Mouse (Mus musculus): ENCODE measurements around the gene Mtfr1l.

The Mtfr1l gene

GRCm38 (mm10) chr4:134534932-134535786 lies at the start of gene Mtfr1l:
Mtfr1l (minus strand) TSS chr4:134535387.
- peak; percentile 97 for DNase-seq (ENCODE audit: low read depth)

GRCm38 (mm10) chr4:134583513-134583912 lies 48.3 kb upstream of the Mtfr1l start:
- DNase-seq (ENCODE audit: low read depth): peak; percentile 62

- DNase-seq (ENCODE audit: low read depth): no peak
These were observed 46.2 kb upstream of the Mtfr1l start for GRCm38 (mm10) chr4:134581365-134581764.

GRCm38 (mm10) chr4:134580351-134581148 lies 45.4 kb upstream of the Mtfr1l start:
- no peak for DNase-seq (ENCODE audit: low read depth)

GRCm38 (mm10) chr4:134579620-134580019 lies 44.4 kb upstream of the Mtfr1l start:
- DNase-seq (ENCODE audit: low read depth): no peak

GRCm38 (mm10) chr4:134579212-134579611 lies 44.0 kb upstream of the Mtfr1l start:
- no peak for DNase-seq (ENCODE audit: low read depth)

GRCm38 (mm10) chr4:134578407-134578806 lies 43.2 kb upstream of the Mtfr1l start:
- no peak for DNase-seq (ENCODE audit: low read depth)

- DNase-seq (ENCODE audit: low read depth): no peak
These were observed 42.1 kb upstream of the Mtfr1l start for GRCm38 (mm10) chr4:134577281-134577680.

GRCm38 (mm10) chr4:134575486-134575885 lies 40.3 kb upstream of the Mtfr1l start:
- no peak for DNase-seq (ENCODE audit: low read depth)

GRCm38 (mm10) chr4:134572449-134573300 lies 37.5 kb upstream of the Mtfr1l start:
- no peak for DNase-seq (ENCODE audit: low read depth)

GRCm38 (mm10) chr4:134570704-134571451 lies 35.7 kb upstream of the Mtfr1l start:
- DNase-seq (ENCODE audit: low read depth): no peak

- no peak for DNase-seq (ENCODE audit: low read depth)
These were observed 34.6 kb upstream of the Mtfr1l start for GRCm38 (mm10) chr4:134569831-134570230.

GRCm38 (mm10) chr4:134569205-134569604 lies 34.0 kb upstream of the Mtfr1l start:
- DNase-seq (ENCODE audit: low read depth): peak; percentile 41

GRCm38 (mm10) chr4:134567377-134568226 lies 32.4 kb upstream of the Mtfr1l start:
- DNase-seq (ENCODE audit: low read depth): no peak

- DNase-seq (ENCODE audit: low read depth): no peak
These were observed 28.9 kb upstream of the Mtfr1l start for GRCm38 (mm10) chr4:134564093-134564492.

GRCm38 (mm10) chr4:134563624-134564023 lies 28.4 kb upstream of the Mtfr1l start:
- DNase-seq (ENCODE audit: low read depth): no peak

GRCm38 (mm10) chr4:134562014-134562413 lies 26.8 kb upstream of the Mtfr1l start:
- DNase-seq (ENCODE audit: low read depth): no peak

- DNase-seq (ENCODE audit: low read depth): no peak
These were observed 25.5 kb upstream of the Mtfr1l start for GRCm38 (mm10) chr4:134560699-134561098.

GRCm38 (mm10) chr4:134559154-134559553 lies 24.0 kb upstream of the Mtfr1l start:
- no peak for DNase-seq (ENCODE audit: low read depth)

- no peak for DNase-seq (ENCODE audit: low read depth)
These were observed 23.5 kb upstream of the Mtfr1l start for GRCm38 (mm10) chr4:134558570-134559113.
